Mouse (Mus musculus): ENCODE measurements at regions not wholly inside any gene's neighbourhood (a gene's known extent, or its start where the extent isn't known, plus 50 kb on each side); places are given as distances from the start of the nearest gene placed in this dataset.

- TF ChIP-seq POLR2A (IDR thresholded peaks at IDR 0.05; ENCODE audit: low read depth, low read length) (no peak), EP300 (IDR thresholded peaks at IDR 0.05; ENCODE audit: low read length) (no peak), CTCF (conservative IDR thresholded peaks at IDR 0.05 in 1 of 2, IDR thresholded peaks at IDR 0.05 in 1 of 2; ENCODE audit: low read depth in 2 of 2, low read length in 2 of 2) (no peak), NELFE (IDR thresholded peaks at IDR 0.05; ENCODE audit: low read depth, low read length) (no peak), NRF1 (IDR thresholded peaks at IDR 0.05; ENCODE audit: low read depth, low read length) (no peak), MAFK (IDR thresholded peaks at IDR 0.05; ENCODE audit: insufficient replicate concordance, low read length) (no peak), TBP (conservative IDR thresholded peaks at IDR 0.05; ENCODE audit: low read depth, low read length) (no peak), RCOR1 (conservative IDR thresholded peaks at IDR 0.05; ENCODE audit: low read depth, low read length) (no peak), USF1 (IDR thresholded peaks at IDR 0.05; ENCODE audit: low read depth, low read length) (no peak), UBTF (IDR thresholded peaks at IDR 0.05; ENCODE audit: low read depth, low read length) (no peak), MAZ (IDR thresholded peaks at IDR 0.05; ENCODE audit: low read depth, low read length) (no peak), MAX (IDR thresholded peaks at IDR 0.05; ENCODE audit: low read length) (no peak), HCFC1 (IDR thresholded peaks at IDR 0.05; ENCODE audit: low read depth, low read length) (no peak), POLR2AphosphoS2 (IDR thresholded peaks at IDR 0.05; ENCODE audit: low read depth, low read length) (no peak)
Measured at GRCm38 (mm10) chr5:134027316-134027966, 72.1 kb upstream of the Castor2 start.

Data from CH12.LX (cell line).